Mouse (Mus musculus): ENCODE measurements around the gene Gm28635.
"Not testable (repeated sequence)": the region's sequence is repeated elsewhere in the genome, so short reads cannot be mapped to it uniquely, and the experiment has no call there.

Gene Gm28635

GRCm38 (mm10) chr2:84688080-84688844 lies 10.4 kb upstream of the Gm28635 start:
- no peak for DNase-seq (ENCODE audit: low spot score)

- DNase-seq (ENCODE audit: low spot score) = no peak
These were observed 4.9 kb upstream of the Gm28635 start for GRCm38 (mm10) chr2:84682605-84683183.

GRCm38 (mm10) chr2:84679016-84679415 lies 1.2 kb upstream of the Gm28635 start, which contains the start of gene Tmx2:
TSS of gene Tmx2 (minus strand) at chr2:84679140.
- DNase-seq (ENCODE audit: low spot score) = no peak

GRCm38 (mm10) chr2:84677270-84677967 lies 422 bp downstream of the Gm28635 start:
- DNase-seq (ENCODE audit: low spot score) = no peak

GRCm38 (mm10) chr2:84671535-84671934 lies 6.3 kb downstream of the Gm28635 start:
- not testable (repeated sequence) for DNase-seq (ENCODE audit: low spot score)

- DNase-seq (ENCODE audit: low spot score) = peak; percentile 70
These were observed 7.3 kb downstream of the Gm28635 start, which contains the start of gene Selenoh for GRCm38 (mm10) chr2:84670569-84670933. TSS of gene Selenoh (minus strand) at chr2:84670770.

GRCm38 (mm10) chr2:84669828-84670568 lies 7.8 kb downstream of the Gm28635 start:
- DNase-seq (ENCODE audit: low spot score) = no peak

- DNase-seq (ENCODE audit: low spot score) = no peak
These were observed 11.8 kb downstream of the Gm28635 start for GRCm38 (mm10) chr2:84666081-84666480.

GRCm38 (mm10) chr2:84662866-84663265 lies 15.0 kb downstream of the Gm28635 start:
- DNase-seq (ENCODE audit: low spot score) = peak; percentile 36

GRCm38 (mm10) chr2:84660253-84660652 lies 17.6 kb downstream of the Gm28635 start:
- DNase-seq (ENCODE audit: low spot score) = peak; percentile 28

- DNase-seq (ENCODE audit: low spot score) = no peak
These were observed 19.0 kb downstream of the Gm28635 start, which contains the start of gene Btbd18 for GRCm38 (mm10) chr2:84658806-84659205. TSS of gene Btbd18 (plus strand) at chr2:84659079.

- DNase-seq (ENCODE audit: low spot score) = no peak
These were observed 22.0 kb downstream of the Gm28635 start for GRCm38 (mm10) chr2:84655864-84656263.

GRCm38 (mm10) chr2:84653354-84653753 lies 24.5 kb downstream of the Gm28635 start:
- DNase-seq (ENCODE audit: low spot score) = no peak

- peak; percentile 53 for DNase-seq (ENCODE audit: low spot score)
These were observed 27.2 kb downstream of the Gm28635 start, which contains the start of gene Ctnnd1 for GRCm38 (mm10) chr2:84650464-84651195. TSS of gene Ctnnd1 (minus strand) at chr2:84650765.

GRCm38 (mm10) chr2:84649674-84650073 lies 28.2 kb downstream of the Gm28635 start:
- no peak for DNase-seq (ENCODE audit: low spot score)

GRCm38 (mm10) chr2:84648369-84648768 lies 29.5 kb downstream of the Gm28635 start:
- DNase-seq (ENCODE audit: low spot score) = no peak

GRCm38 (mm10) chr2:84647051-84647568 lies 30.7 kb downstream of the Gm28635 start:
- DNase-seq (ENCODE audit: low spot score) = no peak

GRCm38 (mm10) chr2:84646138-84646537 lies 31.7 kb downstream of the Gm28635 start:
- DNase-seq (ENCODE audit: low spot score) = no peak

GRCm38 (mm10) chr2:84640833-84641232 lies 37.0 kb downstream of the Gm28635 start:
- DNase-seq (ENCODE audit: low spot score) = no peak

GRCm38 (mm10) chr2:84638428-84639220 lies 39.2 kb downstream of the Gm28635 start:
- DNase-seq (ENCODE audit: low spot score) = no peak
